Mouse (Mus musculus): Measurements from ENCODE around the gene Vrk1. TPM values are rescaled to one million over a fixed set of nuclear protein-coding genes. Genes with fewer than 3 reads are reported as not detected.

Vrk1 gene
- polyA plus RNA-seq, 1 experiment from 2014 or later: 37.1 TPM

DNA sequence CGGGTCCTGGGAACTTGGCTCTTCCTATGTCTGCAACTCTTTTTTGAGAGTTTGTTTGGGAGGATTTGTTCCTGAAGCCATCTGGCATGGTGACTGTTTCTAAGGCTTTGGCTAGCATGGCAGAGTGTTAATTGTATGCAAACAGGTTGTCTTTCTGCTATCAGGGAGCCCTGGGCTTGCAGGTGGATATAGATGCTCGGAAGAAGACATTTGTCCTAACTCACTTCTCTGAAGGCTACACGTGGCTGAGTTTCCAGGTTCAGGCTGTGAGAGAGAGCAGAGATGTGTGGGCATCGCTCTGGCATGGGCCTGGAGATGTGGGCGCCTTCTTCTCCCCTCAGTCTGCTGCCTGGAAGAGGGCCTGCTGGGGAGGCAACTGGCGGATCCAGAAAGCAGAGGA, 27.4 kb upstream of the Vrk1 start:
- ATAC-seq (ENCODE audit: insufficient number of reproducible peaks, insufficient read depth, low FRiP score, low read depth): no peak
- no peaks in the 10 kb centered on the region for H3K36me3 ChIP-seq (ENCODE audit: control insufficient read depth, insufficient read depth, low read length)
- no peaks in the 10 kb centered on the region for H3K27me3 ChIP-seq (ENCODE audit: control insufficient read depth, insufficient read depth, low read length)
- H3K9ac ChIP-seq (ENCODE audit: low read length): no peak overlapping the region
- no peak overlapping the region for H3K27ac ChIP-seq (replicated peaks in 1 of 2; ENCODE audit: control insufficient read depth in 1 of 2, insufficient read depth in 1 of 2, low read depth in 2 of 2, low read length in 2 of 2)
- peaks cover 6% of the 10 kb centered on the region for H3K9me3 ChIP-seq (ENCODE audit: control insufficient read depth, low read length)
- no peak overlapping the region for H3K4me3 ChIP-seq (ENCODE audit: control insufficient read depth in 1 of 2, insufficient read depth in 1 of 2, low read depth in 1 of 2, low read length in 2 of 2)
- no peak overlapping the region for H3K4me2 ChIP-seq (ENCODE audit: low read length)
- WGBS: 87% methylated on average over 6 of the region's 6 CpGs
- H3K4me1 ChIP-seq (ENCODE audit: control insufficient read depth in 2 of 2, insufficient read depth in 2 of 2, low read length in 2 of 2): no peaks in the 10 kb centered on the region

GRCm38 (mm10) chr12:105983499-105983898, 26.5 kb upstream of the Vrk1 start:
- H3K9ac ChIP-seq (ENCODE audit: low read length): no peak overlapping the region
- ATAC-seq (ENCODE audit: insufficient number of reproducible peaks, insufficient read depth, low FRiP score, low read depth): no peak
- H3K9me3 ChIP-seq (ENCODE audit: control insufficient read depth, low read length): peaks cover 6% of the 10 kb centered on the region
- H3K27ac ChIP-seq (replicated peaks in 1 of 2; ENCODE audit: control insufficient read depth in 1 of 2, insufficient read depth in 1 of 2, low read depth in 2 of 2, low read length in 2 of 2): no peak overlapping the region
- no peaks in the 10 kb centered on the region for H3K4me1 ChIP-seq (ENCODE audit: control insufficient read depth in 2 of 2, insufficient read depth in 2 of 2, low read length in 2 of 2)
- 86% methylated on average over 9 of the region's 9 CpGs for WGBS
- no peak overlapping the region for H3K4me3 ChIP-seq (ENCODE audit: control insufficient read depth in 1 of 2, insufficient read depth in 1 of 2, low read depth in 1 of 2, low read length in 2 of 2)
- no peaks in the 10 kb centered on the region for H3K27me3 ChIP-seq (ENCODE audit: control insufficient read depth, insufficient read depth, low read length)
- H3K4me2 ChIP-seq (ENCODE audit: low read length): no peak overlapping the region
- H3K36me3 ChIP-seq (ENCODE audit: control insufficient read depth, insufficient read depth, low read length): no peaks in the 10 kb centered on the region

DNA sequence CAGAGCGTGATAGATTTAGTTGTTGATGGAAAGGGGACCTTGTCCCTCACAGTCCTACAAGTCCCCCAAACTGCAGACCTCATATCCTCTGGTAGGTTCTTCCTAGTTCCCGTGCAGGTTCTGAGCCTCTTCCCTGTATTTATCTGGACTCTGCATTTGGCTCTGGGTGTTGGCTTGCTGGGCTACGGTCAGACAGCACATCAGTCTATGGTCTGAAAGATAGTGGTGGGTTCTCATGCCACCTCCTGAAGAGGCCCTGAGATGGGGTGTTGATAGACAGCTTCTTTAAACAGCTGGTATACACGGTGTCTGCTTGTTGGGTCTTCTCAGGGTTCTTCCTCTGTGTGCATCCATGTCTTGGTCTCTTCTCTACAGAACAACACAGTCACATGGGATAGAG, 21.6 kb upstream of the Vrk1 start:
- H3K4me3 ChIP-seq (ENCODE audit: control insufficient read depth in 1 of 2, insufficient read depth in 1 of 2, low read depth in 1 of 2, low read length in 2 of 2): no peak overlapping the region
- H3K9ac ChIP-seq (ENCODE audit: low read length): no peak overlapping the region
- WGBS: 85% methylated on average over 4 of the region's 4 CpGs
- no peaks in the 10 kb centered on the region for H3K27me3 ChIP-seq (ENCODE audit: control insufficient read depth, insufficient read depth, low read length)
- ATAC-seq (ENCODE audit: insufficient number of reproducible peaks, insufficient read depth, low FRiP score, low read depth): no peak
- no peaks in the 10 kb centered on the region for H3K36me3 ChIP-seq (ENCODE audit: control insufficient read depth, insufficient read depth, low read length)
- no peak overlapping the region for H3K27ac ChIP-seq (replicated peaks in 1 of 2; ENCODE audit: control insufficient read depth in 1 of 2, insufficient read depth in 1 of 2, low read depth in 2 of 2, low read length in 2 of 2)
- no peak overlapping the region for H3K4me2 ChIP-seq (ENCODE audit: low read length)
- peaks cover 5% of the 10 kb centered on the region in 2 experiments; a peak in 2 of 4 replicates for H3K4me1 ChIP-seq (ENCODE audit: control insufficient read depth in 2 of 2, insufficient read depth in 2 of 2, low read length in 2 of 2)
- H3K9me3 ChIP-seq (ENCODE audit: control insufficient read depth, low read length): peaks cover 6% of the 10 kb centered on the region

- Histone ChIP-seq H3K36me3 (ENCODE audit: control insufficient read depth, insufficient read depth, low read length) (no peaks in the 10 kb centered on the region), H3K4me3 (ENCODE audit: control insufficient read depth in 1 of 2, insufficient read depth in 1 of 2, low read depth in 1 of 2, low read length in 2 of 2) (no peak overlapping the region), H3K4me1 (ENCODE audit: control insufficient read depth in 2 of 2, insufficient read depth in 2 of 2, low read length in 2 of 2) (peaks cover 5 to 7% of the 10 kb centered on the region in 2 experiments; a peak in 2 of 4 replicates), H3K27ac (replicated peaks in 1 of 2; ENCODE audit: control insufficient read depth in 1 of 2, insufficient read depth in 1 of 2, low read depth in 2 of 2, low read length in 2 of 2) (no peak overlapping the region), H3K4me2 (ENCODE audit: low read length) (no peak overlapping the region), H3K27me3 (ENCODE audit: control insufficient read depth, insufficient read depth, low read length) (no peaks in the 10 kb centered on the region), H3K9me3 (ENCODE audit: control insufficient read depth, low read length) (no peaks in the 10 kb centered on the region), H3K9ac (ENCODE audit: low read length) (no peak overlapping the region)
- WGBS: 48% methylated on average over 5 of the region's 5 CpGs
- ATAC-seq (ENCODE audit: insufficient number of reproducible peaks, insufficient read depth, low FRiP score, low read depth): no peak
Observed at GRCm38 (mm10) chr12:105992756-105993155, 17.3 kb upstream of the Vrk1 start.

DNA sequence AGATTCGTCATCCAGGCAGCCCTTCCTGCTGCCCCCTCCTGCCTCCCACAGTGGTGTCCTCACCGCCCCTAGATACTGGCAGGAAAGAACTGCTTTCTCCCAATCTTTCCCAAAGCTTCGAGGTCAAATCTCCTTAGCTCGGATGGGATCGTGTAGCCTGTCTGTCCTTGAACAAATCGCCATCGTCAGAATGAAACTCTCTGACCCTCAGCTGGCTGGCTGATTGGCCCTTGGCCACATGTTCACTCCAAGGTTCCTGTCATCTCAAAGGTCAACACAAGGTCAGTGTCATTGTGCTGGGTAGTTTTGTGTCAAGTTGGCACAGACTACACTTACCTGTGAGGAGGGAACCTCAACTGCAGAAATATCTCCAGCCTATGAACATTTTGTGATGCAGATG, 16.7 kb upstream of the Vrk1 start:
- Histone ChIP-seq H3K27ac (replicated peaks in 1 of 2; ENCODE audit: control insufficient read depth in 1 of 2, insufficient read depth in 1 of 2, low read depth in 2 of 2, low read length in 2 of 2) (no peak overlapping the region), H3K4me3 (ENCODE audit: control insufficient read depth in 1 of 2, insufficient read depth in 1 of 2, low read depth in 1 of 2, low read length in 2 of 2) (no peak overlapping the region), H3K36me3 (ENCODE audit: control insufficient read depth, insufficient read depth, low read length) (no peaks in the 10 kb centered on the region), H3K4me2 (ENCODE audit: low read length) (no peak overlapping the region), H3K9ac (ENCODE audit: low read length) (no peak overlapping the region), H3K4me1 (ENCODE audit: control insufficient read depth in 2 of 2, insufficient read depth in 2 of 2, low read length in 2 of 2) (peaks cover 5 to 7% of the 10 kb centered on the region in 2 experiments; a peak in 2 of 4 replicates), H3K27me3 (ENCODE audit: control insufficient read depth, insufficient read depth, low read length) (no peaks in the 10 kb centered on the region), H3K9me3 (ENCODE audit: control insufficient read depth, low read length) (no peaks in the 10 kb centered on the region)
- ATAC-seq (ENCODE audit: insufficient number of reproducible peaks, insufficient read depth, low FRiP score, low read depth): no peak
- 38% methylated on average over 7 of the region's 7 CpGs for WGBS

DNA sequence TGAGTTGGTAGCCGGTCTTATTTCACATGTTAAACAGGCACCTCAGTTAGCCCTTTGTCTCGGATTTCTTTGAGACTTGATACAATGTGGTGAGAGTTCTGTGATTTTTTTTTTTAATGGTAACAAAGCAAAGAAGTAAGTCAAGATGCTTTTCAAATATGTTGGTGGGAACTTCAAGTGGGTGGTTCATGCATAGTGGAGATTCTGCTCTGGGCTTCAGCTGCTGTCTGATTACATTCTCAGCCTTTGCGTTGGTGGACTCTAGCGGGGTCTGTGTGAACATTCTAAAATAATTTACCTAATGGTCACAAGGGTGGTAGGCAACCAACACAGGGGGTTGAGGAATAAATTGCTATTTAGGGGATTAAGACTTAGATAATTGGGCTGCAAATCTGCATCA, 14.1 kb upstream of the Vrk1 start:
- ATAC-seq (ENCODE audit: insufficient number of reproducible peaks, insufficient read depth, low FRiP score, low read depth): no peak
- Histone ChIP-seq H3K9me3 (ENCODE audit: control insufficient read depth, low read length) (no peaks in the 10 kb centered on the region), H3K27me3 (ENCODE audit: control insufficient read depth, insufficient read depth, low read length) (no peaks in the 10 kb centered on the region), H3K4me1 (ENCODE audit: control insufficient read depth in 2 of 2, insufficient read depth in 2 of 2, low read length in 2 of 2) (peaks cover 5 to 7% of the 10 kb centered on the region in 2 experiments; a peak in 2 of 4 replicates), H3K4me3 (ENCODE audit: control insufficient read depth in 1 of 2, insufficient read depth in 1 of 2, low read depth in 1 of 2, low read length in 2 of 2) (no peak overlapping the region), H3K36me3 (ENCODE audit: control insufficient read depth, insufficient read depth, low read length) (no peaks in the 10 kb centered on the region), H3K4me2 (ENCODE audit: low read length) (no peak overlapping the region), H3K9ac (ENCODE audit: low read length) (no peak overlapping the region), H3K27ac (replicated peaks in 1 of 2; ENCODE audit: control insufficient read depth in 1 of 2, insufficient read depth in 1 of 2, low read depth in 2 of 2, low read length in 2 of 2) (no peak overlapping the region)
- 74% methylated on average over 4 of the region's 4 CpGs for WGBS

- no peak overlapping the region for H3K4me3 ChIP-seq (ENCODE audit: control insufficient read depth in 1 of 2, insufficient read depth in 1 of 2, low read depth in 1 of 2, low read length in 2 of 2)
- peaks cover 3 to 7% of the 10 kb centered on the region in 2 experiments; a peak in 2 of 4 replicates for H3K4me1 ChIP-seq (ENCODE audit: control insufficient read depth in 2 of 2, insufficient read depth in 2 of 2, low read length in 2 of 2)
- H3K9ac ChIP-seq (ENCODE audit: low read length): no peak overlapping the region
- H3K4me2 ChIP-seq (ENCODE audit: low read length): no peak overlapping the region
- H3K27ac ChIP-seq (replicated peaks in 1 of 2; ENCODE audit: control insufficient read depth in 1 of 2, insufficient read depth in 1 of 2, low read depth in 2 of 2, low read length in 2 of 2): no peak overlapping the region
- no peaks in the 10 kb centered on the region for H3K36me3 ChIP-seq (ENCODE audit: control insufficient read depth, insufficient read depth, low read length)
- no peaks in the 10 kb centered on the region for H3K9me3 ChIP-seq (ENCODE audit: control insufficient read depth, low read length)
- 81% methylated on average over 19 of the region's 19 CpGs for whole genome bisulfite sequencing
- ATAC-seq (ENCODE audit: insufficient number of reproducible peaks, insufficient read depth, low FRiP score, low read depth): no peak
- H3K27me3 ChIP-seq (ENCODE audit: control insufficient read depth, insufficient read depth, low read length): no peaks in the 10 kb centered on the region
Observed at GRCm38 (mm10) chr12:105997028-105997786, 12.8 kb upstream of the Vrk1 start.

- ATAC-seq (ENCODE audit: insufficient number of reproducible peaks, insufficient read depth, low FRiP score, low read depth): no peak
- no peak overlapping the region for H3K9ac ChIP-seq (ENCODE audit: low read length)
- no peaks in the 10 kb centered on the region; the same call in 1 of the 2 replicates for H3K9me3 ChIP-seq (ENCODE audit: control insufficient read depth, low read length)
- no peaks in the 10 kb centered on the region for H3K27me3 ChIP-seq (ENCODE audit: control insufficient read depth, insufficient read depth, low read length)
- 52% methylated on average over 8 of the region's 8 CpGs for WGBS
- no peak overlapping the region for H3K4me3 ChIP-seq (ENCODE audit: control insufficient read depth in 1 of 2, insufficient read depth in 1 of 2, low read depth in 1 of 2, low read length in 2 of 2)
- no peak overlapping the region for H3K4me2 ChIP-seq (ENCODE audit: low read length)
- H3K36me3 ChIP-seq (ENCODE audit: control insufficient read depth, insufficient read depth, low read length): no peaks in the 10 kb centered on the region
- no peaks in the 10 kb centered on the region for H3K4me1 ChIP-seq (ENCODE audit: control insufficient read depth in 2 of 2, insufficient read depth in 2 of 2, low read length in 2 of 2)
- H3K27ac ChIP-seq (replicated peaks in 1 of 2; ENCODE audit: control insufficient read depth in 1 of 2, insufficient read depth in 1 of 2, low read depth in 2 of 2, low read length in 2 of 2): no peak overlapping the region
Observed at GRCm38 (mm10) chr12:106001775-106002174, 8.3 kb upstream of the Vrk1 start.
